Mouse (Mus musculus): Measurements from ENCODE around the gene Ralgapb.
A peak's percentile ranks its signal among the peaks of the same experiment; 100 is the strongest.

The Ralgapb gene

DNA sequence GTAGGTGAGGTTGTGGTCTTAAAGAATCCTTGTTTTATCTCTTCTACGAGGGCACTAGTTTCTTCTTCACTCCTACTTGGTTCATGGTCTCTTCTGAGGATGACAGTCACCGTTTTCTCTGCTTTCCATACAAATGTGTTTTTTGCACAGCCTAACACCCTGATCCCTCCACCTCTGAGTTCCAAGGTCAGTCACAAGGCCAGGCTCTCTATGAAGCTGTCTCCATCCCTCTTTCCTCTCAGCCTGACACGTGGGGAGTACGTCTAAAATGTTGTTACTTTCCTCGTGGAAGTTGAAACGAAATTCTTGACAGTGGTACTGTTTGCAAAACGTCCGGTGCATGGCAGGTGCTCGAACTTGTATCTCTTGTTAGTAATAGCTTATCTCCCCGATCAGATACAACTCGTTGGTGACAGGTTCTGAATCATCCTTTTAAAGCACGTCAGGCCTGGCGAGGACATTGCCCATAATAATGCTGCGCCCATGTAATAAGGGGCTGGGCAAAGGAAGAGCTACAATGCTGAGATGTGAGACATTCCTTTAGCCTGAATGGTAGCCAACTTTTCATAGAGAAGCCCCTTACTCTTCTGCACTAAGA, 552 bp upstream of the Ralgapb start:
- DNase-seq, result no peak

DNA sequence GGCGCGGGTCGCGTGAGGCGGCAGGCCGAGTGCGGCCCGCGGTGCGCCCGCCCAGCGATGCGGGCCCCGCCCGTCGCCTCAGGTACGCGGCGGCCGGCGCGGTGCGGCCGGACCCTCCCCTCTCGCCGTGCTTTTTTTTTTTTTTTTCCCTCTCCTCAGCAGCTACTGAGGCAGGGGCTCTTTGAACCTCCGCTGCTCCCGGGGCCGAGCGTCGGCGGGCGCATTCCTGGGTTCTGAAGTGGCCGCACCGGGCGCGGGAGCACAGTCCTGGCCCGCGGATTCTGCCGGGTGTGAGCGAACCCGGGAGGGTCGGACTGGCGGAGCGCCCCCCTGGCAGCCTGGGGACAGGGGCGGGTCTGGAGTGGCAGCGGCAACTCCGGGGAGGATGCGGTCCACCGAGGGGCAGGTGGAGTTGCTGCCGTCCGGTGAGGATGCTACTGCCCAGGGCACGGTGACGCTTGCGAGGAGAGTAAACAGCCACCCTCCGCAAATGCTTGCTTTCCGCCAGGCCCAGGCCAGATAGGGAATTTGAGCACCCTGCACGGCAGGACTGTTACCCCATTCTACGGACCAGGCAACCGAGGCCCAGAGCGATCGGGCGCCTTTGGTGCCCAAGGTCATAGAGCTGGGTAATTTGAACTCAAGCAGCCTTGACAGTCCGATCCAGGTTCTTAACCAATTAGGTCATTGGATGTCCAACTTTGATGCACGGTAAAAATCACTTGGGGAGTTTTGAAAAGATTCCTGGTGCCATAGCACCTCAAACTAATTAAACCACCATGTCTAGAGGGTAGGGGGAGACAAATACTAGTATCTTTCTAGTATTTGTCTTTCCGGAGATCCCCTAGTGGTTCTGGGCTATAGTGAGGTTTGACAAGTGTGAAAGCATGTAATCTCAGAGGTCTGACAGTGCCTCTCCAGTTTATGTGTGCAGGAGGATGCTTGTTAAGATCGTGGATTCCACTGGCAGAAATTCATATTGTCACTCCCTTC, 670 bp downstream of the Ralgapb start:
- DNase-seq, result peak; percentile 23

DNA sequence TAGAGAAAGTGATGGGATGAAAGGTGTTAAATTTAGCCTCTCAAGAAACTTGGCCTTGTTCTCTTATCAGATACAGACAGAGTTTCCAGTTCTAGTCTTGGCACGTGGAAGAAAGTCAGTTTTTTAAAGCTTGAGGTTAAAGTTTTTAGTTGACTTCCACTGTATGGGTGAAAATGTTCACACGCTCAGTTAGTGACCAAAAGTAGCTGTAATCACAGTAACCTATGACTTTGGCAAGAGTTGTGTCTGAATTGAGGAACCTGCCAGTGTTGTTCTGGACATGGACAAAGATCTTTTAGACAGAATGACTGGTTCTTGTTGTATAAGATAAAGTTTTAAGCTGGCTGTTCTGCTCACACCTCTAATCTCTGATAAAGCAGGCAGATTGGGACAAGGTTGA, 3.6 kb downstream of the Ralgapb start:
- no peak for DNase-seq

DNA sequence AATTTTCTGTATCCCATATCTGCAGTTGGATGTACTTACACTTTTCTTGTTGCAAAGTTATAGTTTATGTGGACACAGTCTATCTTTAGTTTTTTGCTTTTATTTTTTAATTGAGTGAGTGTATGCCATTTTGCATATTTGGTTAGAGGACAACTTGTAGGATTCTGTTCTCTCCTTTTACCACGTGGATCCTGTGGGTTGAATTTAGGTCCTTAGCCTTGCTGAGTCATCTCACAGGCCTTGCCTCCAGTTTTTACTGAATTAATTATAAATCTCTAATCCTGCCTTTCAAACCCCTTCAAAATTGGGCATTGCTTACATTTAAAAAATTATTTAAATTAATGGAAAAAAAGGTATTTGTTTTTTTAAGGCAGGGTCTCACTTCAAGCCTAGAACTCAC, 6.2 kb downstream of the Ralgapb start:
- DNase-seq, result no peak

DNA sequence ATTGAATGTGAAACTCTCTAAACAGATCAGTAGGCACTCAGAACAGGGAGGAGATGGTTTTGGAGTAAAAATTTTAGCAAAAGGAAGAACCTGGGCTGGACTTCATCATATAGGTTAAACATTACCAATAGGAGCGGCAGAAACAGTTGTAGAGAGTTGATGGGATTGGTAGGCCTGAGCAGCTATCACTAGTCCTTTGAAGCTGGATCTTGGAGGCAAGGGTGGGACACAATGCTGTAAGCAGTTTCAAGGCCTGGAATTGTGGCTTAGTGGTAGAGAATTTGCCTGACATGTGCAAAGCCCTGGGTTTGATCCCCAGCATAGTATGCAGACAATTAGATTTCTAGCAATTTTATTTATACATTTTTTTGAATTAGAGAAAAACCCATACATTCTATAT, 9.0 kb downstream of the Ralgapb start:
- DNase-seq, result no peak

DNA sequence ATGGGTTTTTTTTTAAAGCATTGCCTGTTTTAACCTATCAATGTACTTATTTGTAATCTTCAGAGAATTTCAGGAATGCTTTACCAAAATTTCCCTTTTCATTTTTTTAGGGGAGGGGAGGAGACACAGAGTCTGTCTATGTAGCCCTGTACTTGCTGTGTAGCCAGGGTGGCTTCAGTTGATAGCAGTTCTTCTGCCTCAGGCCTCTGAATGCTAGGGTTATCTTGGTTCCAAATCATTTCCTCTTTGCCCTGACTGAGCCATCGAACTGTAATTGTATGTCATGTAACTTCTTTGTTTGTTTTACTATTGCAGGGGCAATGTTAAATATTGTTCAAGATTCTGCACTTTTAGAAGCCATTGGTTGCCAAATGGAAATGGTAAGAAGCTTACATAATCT, 36.2 kb downstream of the Ralgapb start:
- no peak for DNase-seq

DNA sequence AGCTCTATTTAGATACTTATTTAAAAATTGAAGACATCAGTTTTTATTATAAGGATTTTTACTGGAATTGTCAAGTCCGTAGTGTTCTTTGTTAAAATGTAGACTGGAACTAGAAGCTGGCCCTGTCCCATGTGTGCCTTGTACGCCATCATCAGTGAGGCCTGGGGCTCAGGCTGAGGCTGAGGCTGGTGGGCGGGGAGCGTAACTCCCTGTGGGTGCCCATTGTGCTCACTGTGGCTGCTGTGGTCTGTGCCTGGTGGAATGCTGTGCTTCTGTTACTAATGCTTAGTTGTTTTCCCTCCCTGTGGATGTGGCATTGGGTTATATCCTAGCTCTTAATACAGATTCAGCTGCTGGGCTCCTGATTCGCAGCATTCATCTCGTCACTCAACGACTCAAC, 40.2 kb downstream of the Ralgapb start:
- DNase-seq, result no peak

DNA sequence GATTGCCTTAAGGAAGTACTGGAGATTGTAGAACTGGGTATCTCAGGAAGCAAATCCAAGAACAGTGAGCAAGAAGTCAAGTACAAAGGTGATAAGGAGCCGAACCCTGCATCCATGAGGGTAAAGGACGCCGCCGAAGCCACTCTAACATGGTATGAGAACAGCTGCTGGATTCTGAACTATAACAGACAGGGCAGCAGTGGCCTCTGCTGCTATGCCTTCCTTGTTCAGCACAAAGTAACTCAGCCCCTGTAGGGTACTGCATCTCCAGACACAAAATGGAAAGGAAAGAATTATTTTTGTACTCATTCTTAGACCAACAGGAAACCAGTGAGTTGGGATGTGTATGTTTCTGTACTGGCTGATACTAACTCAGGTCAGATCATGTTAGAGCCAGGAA, 46.8 kb downstream of the Ralgapb start:
- DNase-seq, result no peak

DNA sequence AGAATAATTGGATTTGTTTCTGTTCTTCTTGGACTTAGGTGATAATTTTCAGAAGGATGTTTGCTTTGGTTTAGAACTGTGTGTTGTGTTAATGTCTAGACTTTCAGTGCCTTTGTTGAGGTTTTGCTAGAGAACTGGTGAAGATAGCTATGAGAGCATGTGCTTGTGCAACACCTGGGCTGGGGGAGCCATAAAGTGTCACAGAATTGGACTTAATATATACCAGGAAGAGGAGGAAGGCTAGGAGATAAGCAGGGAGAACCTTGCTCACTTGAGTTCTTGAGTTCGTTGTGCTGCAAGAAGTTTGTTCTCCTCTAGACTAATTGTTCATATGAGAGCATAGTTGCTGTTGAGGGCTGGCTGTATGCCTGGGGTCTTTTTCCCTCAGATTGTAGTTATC, 48.0 kb downstream of the Ralgapb start:
- no peak for DNase-seq

DNA sequence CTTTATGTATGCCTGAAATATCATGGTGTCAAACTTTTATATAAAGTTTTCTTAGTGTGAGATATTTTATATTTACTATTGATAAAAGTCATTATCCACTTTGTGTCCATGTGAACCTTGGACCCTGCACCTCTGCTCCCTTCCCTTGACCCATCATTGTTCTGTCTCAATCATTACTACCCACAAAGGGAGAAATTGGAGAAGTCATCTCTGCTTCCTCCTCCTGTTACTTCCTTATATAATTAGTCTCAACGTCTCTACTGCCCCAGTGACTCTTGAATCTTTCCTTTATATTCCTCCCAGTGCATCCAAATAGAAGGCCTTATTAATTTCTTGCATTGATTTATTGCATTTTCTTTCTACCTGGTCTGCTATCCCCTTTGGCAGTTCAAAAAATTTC, 52.8 kb downstream of the Ralgapb start:
- no peak for DNase-seq

DNA sequence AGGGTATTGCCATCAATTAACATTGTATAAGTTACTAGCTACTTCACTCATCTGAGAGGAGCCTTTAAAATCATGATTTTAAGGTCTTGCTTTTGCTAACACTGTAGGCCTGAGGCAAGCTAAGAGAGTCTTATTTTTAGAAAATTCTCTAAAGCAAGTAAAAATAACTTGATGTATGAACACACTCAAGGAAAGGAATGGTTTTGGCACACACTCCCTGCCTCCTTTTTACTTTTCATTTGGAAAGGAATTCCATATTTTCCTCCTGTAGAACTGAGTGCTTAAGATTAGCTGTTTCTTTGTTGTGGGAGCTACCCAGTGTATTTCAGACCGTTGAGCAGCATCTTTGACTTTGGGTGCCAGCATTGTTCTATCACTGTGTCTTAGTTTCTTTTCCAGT, 64.5 kb downstream of the Ralgapb start:
- no peak for DNase-seq

DNA sequence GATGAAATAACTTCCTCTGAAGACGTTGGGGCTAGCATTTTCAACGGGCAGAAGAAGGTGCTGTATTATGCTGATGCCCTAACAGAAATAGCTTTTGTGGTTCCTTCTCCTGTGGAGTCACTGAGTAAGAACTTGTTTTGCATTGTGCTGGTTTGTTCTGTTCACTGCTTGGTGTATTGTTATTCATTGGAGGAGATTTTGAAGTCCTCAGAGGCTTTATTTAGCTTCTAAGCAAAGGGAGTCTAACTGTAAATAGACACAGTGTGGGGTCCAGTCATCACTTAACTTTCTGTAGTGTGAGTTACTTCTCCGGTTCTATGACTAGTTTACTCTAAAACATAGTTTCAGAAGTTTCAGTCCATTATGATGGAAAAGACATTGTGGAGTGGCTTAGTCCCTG, 68.0 kb downstream of the Ralgapb start:
- DNase-seq, result no peak

DNA sequence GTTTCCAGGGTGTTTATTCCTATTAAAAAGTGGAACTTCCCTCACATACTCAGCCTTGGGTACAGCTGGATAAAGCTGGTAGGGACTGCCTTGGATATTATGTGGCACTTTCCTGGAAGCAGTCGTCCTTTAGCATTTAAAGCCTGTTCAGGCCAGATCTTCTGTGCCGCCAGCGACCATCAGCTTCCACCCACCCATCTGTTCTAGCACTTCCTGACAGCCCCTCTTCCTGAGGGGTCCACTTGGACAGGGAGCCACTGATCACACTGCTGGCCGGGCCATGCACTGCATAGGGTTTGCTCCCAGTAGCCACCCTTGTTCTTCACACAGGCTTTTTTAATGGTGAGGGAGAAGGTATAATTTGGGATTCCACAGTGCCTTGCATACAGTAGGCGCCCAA, 88.8 kb downstream of the Ralgapb start:
- DNase-seq, result no peak

DNA sequence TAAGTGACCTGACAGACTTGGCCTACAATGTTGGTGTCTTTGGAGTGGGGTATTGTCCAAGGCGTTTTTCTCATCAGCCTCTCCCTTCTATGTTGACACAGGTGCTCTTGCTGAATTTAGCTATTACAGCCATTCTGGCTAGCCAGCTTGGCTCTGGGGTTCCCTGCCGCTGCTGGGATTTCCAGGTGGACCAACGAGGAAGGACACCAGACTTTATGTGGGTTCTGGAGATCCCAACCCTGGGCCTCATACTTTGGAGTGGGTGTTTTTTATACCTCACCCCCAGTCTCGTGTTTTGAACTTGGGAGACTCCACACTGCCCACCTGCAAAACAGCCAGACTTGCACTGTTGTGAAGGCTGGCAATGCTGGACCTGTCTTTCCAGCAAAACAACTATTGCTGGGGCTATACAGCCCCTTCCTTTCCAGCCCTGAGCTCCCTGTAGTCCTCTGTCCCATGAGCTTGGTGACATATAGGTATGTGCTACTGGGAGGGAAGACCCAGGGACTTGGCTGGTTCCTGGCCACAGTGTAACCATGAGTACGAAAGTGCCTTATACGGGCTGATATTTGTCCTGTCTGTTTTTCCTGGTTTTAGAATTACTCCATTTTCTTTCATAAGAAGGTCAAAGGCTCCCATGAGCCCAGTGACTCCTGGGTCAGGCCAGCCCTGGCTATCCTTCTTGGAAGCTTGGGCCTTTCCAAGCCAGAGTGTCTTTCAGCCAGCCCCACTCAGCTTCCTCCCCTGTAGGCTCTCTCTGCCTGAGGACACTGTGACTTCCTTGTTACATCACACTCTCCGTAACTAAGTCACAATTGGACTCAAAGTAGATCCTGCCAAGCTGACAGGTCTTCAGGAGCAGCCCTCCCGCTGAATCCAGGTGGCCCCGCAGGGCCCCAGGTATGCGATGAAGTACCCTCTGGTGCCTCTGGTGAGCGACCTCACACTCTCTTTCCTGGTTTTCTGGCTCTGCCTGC, 92.5 kb downstream of the Ralgapb start, which contains the start of gene Adig:
Gene Adig, plus strand, starts transcription at position 777 of the 977 bp plus-strand sequence.
- DNase-seq, result no peak

DNA sequence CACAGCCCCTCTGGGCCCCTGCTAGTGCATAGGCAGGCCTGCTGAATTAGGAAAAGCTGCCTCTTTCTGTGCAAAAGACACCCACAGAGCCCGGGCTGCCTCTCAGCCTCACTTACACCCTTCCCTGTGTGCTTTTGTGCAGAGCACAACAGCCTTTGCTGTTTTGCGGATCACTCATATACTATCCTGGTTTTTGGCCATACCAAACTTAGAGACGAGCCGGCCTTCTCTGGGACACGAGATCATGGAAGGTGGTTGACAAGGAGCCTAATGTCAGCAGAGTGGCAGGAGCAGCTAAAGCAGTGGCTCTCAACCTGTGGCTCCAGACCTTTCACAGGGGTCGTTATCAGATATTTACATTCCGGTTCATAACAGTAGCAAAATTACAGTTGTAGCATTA, 93.6 kb downstream of the Ralgapb start:
- no peak for DNase-seq

DNA sequence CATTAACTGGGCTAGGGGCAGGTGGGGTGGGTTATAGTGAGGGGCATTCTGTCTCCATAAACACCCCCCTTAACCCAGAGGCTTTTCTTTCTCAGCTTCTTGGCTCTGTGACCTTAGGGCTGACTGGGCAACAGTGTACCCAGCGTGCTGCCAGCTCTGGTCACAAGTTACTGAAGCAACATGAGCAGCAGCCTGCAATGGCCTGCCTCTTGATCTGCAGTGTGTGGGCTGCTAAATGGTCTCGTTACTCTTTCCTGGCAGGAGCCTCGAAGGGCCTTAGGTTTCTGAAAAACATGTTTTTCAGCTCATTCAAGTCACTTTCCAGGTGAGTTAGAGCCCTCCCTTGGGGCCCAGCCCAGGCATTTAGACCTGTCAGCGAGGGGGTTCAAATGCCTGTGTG, 94.0 kb downstream of the Ralgapb start:
- no peak for DNase-seq

DNA sequence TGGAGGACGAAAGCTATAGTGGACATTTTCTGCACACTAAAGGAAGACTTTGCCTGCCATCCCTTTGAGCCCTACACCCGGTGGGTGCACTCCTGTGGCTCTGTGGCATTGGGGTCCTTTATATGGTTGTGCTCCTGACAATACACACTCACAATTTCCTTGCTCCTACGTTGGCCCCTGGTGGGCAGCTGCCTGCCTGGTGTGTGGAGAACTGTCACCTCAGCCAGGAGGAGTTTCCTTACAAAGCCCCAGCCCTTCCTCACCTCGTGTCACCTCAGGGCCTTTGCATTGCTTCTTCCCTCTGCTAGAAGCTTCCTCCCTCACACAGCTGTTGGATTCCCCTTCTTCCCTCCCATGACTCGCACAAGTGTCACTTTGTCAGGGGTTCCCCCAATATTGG, 96.8 kb downstream of the Ralgapb start:
- DNase-seq, result no peak

DNA sequence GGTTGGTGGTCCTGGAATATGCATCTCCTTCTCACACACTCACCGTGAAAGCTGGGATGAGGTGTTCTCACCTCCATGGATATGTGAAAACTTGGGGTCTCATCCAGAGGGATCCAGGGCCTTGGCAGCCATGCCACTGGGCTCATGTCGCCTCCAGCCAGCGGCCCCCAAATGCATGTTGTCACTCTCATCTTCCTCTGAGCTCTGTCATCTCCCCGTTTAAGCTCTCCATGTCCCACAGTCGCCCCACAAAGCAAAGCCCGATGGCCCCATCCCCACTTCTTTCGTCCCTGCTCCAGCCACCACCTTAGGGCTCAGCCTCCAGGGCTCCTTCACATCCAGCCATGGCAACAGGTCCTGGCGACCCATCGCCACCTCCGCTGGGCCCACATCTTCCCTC, 97.4 kb downstream of the Ralgapb start:
- no peak for DNase-seq

DNA sequence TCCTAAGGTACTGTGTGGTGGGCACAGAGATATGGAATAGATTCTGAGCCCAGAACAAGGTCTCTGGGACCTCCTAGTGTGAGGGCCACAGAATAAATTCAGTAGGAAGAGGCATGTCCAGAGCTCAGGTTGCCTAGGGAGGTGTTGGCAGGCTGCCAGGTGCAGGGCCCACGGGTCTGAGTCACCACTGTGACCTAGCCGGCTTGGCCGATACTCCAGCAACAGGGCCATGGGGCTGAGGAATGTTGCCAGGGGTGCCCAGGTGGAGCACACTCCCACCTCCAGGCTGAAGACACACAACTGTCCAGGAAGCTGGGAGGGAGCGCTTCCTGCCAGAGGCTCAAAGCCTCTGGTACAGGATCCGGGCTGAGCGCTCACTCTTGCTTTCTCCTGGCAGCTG, 101.0 kb downstream of the Ralgapb start:
- peak; percentile 74 for DNase-seq

DNA sequence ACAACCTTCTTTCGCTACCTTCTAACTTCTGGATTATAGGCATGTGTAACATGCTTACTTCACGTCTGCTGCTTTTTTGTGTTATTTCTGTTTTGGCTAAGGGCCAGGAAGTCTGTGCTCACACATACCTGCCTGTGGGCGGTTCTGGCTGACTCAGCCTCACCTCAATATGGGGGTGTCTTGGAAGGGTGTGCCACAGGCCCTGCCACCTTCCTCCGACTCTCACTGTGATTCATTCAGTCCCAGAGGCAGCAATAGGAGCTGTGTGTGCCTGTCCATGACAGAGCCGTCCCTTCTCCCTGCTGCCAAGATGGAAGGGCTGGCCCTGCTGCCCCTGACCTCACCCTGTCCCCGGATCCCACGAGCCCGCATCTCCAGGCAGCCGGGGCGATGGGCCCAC, 102.9 kb downstream of the Ralgapb start, which contains the start of gene Arhgap40:
Gene Arhgap40, plus strand, starts transcription at position 269 of the 400 bp plus-strand sequence.
- no peak for DNase-seq

DNA sequence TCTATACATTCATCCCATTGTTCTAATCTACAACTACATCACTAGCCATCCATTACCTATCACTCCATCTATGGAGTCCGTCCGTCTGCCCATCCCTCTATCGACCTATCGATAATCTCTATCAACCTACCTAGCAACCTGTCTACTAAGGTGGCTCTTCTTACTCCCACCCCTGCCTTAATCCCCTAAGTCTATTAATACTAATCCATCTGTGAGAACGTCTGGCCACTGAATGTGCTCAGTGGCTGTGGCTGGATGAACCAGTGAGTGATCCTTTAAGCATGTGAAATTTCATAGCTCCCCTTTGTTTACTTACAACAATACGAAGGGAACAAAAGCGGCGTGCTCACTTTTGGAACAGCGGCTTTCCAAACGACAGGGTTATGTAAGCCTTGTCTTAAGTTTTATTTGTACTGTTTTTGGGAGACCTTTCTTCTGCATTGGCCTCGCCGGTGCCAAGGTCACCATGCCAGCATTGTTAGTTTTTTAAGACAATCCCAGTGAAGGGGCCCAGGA, 104.2 kb downstream of the Ralgapb start:
- no peak for DNase-seq

DNA sequence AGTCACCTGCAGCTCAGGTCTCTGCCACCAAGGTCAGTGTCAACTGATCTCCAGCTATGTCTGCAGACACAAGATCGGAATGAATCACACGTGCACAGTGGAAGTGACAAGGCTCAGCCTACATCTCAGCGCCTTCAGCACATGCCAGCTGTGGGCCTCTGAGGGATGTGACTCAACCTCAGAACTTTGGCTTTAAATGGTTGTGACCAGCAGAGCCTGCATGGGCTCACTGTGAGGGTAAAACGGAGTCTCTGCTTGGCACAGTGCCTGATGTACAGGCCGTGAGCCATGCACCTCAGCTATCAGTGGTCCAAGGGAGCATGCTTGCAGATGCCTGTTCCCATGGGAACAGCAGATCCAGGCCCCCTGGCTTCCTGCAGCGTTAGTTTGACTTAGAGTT, 108.9 kb downstream of the Ralgapb start:
- no peak for DNase-seq

DNA sequence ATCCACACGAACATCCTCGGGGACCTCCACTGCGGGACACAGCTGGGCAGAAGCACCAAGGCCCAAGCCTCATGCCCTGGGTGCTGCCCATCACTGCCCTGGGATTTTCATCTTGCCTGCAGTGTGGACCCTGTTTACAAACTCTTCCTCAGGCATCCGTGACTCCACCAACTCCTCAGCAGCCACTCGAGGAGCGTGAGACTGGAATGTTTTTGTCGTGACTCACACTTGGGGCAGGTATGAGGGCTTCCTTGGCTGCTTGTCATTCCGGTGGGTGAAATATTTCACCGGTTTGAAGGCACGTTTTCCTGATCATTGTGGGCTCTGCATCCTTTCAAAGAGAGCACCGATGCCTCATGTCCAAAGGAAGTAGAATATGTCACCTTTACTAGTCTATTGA, 109.4 kb downstream of the Ralgapb start:
- DNase-seq, result peak; percentile 28
